Mouse (Mus musculus) E14TG2a.4 (cell line): ENCODE measurements around the gene Acsm5.

Experiments
- CTCF ChIP-seq: conservative IDR thresholded peaks from 2 replicates; pipeline ENCODE4 v1.5.1; 2014; ENCODE audit warnings: low read length
- NANOG ChIP-seq: IDR thresholded peaks from 2 replicates; pipeline ENCODE4 v1.6.1; 2014; ENCODE audit warnings: borderline replicate concordance, low read length, mixed read lengths
- POU5F1 ChIP-seq: IDR thresholded peaks from 2 replicates; pipeline ENCODE4 v1.6.1; 2014; ENCODE audit warnings: low read length, borderline replicate concordance

- TF ChIP-seq CTCF (no peak), NANOG (no peak), POU5F1 (no peak)
Measured at GRCm38 (mm10) chr7:119561441-119561840, 42.2 kb downstream of the Acsm5 start.
